Mouse (Mus musculus): ENCODE measurements at regions not wholly inside any gene's neighbourhood (a gene's known extent, or its start where the extent isn't known, plus 50 kb on each side); places are given as distances from the start of the nearest gene placed in this dataset.

DNA sequence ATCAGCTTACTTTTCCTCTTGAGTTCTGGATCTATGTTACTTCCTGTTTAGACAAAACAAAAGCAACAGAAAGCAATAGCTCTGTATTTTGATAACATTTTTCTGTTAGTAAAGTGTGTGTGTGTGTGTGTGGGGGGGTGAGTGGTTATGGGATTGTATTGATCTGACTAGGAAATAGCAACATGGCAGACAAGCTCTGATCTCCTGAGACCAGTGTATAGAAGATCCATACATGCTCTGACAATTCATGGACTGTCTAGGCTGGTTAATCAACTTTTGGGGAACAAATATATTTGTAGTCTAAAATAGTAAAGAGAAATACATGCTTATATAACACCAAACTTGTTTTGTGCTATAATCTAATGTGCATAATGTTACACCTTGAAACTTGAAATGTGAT, 124.7 kb upstream of the Defb41 start:
- no peak for DNase-seq (ENCODE audit: low read depth)

DNA sequence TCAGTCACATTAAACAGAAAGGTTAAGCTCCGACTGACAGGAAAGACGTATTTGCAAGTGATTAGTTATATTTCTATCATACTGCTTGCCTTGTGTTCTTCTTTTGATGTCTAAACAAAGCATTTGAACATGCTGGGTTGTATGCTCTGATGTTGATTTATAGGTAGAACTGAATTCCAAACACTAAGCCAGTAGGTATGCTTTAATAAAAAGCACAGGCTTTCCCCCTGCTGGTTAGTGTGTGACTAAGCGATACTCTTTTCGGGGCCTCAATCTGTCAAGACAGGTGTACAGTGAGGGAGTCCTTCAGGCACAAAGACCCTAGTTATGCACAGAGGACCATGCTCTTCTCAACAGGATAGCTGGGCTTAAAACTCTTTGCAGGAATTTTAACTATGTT, 119.1 kb upstream of the Defb41 start:
- no peak for DNase-seq (ENCODE audit: low read depth)

DNA sequence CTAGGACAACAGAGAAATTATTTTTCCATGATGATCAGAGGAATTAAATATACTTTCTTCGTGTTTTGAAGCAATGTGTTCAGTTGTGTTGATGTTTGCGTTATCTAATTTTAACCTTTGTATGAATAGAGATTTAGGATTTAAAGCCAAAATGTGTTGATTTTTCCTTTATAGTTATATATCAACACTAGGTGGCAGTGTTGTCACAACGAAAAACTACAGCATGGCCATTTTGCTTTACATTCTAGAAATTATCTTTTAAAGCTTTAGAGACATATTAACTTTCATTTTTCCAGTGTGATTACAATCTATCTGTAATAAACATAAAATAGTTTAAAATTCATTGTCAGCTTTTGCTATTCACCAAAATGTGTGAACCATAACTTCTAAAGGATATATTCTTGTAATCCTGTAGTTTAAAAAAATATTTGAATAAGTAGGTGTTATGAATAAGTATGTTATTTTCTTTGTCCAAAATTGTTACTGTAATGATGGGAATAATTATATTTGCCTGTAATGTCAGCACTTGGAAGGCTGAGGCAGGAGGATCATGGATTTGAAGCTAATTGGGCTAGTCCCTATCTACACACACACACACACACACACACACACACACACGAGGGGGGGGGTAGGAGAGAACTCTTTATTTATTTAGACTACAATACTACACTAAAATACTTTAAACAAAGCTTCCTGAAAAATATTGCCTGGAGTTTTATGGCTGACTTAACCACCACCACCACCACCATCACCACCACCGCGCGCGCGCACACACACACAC, 95.2 kb upstream of the Defb41 start:
- peak; percentile 2 for DNase-seq (ENCODE audit: low read depth)

DNA sequence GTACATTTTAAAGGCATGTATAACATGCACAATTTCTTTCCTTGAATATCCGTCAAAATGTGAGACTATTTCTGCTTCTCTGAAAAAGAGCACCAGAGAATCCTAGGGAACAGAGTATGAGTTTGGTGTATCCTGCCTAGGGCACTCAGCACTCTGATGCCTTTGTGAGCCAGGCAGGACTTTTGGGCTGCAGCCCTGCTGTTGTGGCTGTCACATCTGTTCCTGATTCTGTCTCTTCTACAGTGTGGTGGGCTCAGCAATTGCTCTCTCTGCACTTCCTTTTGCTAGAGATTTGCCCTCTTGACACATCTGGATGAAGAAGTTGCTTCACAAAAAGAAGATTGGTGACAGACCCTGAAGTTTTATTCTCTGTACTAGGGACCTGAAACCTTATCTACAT, 73.9 kb upstream of the Defb41 start:
- DNase-seq (ENCODE audit: low read depth), result no peak

All from c-Kit-positive CD71-negative TER-119-negative erythroid progenitor cells, embryonic 14.5 days (primary cell).